Mouse (Mus musculus): Measurements from ENCODE around the gene Gm26602.
A peak's percentile ranks its signal among the peaks of the same experiment; 100 is the strongest.

Gm26602 gene

DNA sequence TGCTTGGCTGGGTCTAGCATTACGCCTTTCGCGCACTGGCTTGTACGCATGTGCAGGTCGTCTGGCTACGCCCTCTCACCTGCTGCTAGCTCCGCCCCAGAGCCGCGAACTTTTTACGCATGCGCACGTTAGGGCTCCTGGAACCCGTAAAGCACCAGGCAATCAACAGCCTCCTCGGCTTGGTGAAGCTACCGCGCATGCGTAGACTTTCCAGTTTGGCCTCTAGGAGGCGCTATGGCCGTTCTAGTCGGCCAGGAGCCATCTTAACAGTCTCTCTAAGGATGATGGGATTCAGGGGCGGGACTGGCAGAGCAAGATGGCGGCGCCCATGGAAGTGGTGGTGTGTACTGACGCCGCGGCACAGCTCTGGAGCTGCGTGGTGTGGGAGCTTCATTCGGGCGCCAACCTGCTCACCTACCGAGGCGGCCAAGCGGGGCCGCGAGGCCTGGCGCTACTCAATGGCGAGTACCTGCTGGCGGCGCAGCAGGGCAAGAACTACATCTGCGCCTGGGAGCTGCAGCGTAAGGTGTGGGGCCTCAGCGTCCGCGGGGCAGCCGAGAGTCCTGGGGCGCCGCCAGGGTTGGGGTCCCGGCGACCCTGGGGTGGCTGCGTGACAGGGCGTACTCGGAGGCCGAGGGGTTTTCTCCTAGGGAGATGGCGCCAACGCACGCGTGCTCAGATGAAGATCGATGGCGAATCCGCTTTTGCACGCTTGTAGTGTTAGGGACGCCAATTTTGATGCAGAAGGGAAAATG lies 49.4 kb downstream of the Gm26602 start, which contains the start of gene Wdr18:
TSS of gene Wdr18 (plus strand) at position 306 of the 755 bp plus-strand sequence.
- peak; percentile 99 for DNase-seq (ENCODE audit: low spot score)
